Mouse (Mus musculus): ENCODE measurements around the gene Vwa8.

Vwa8 gene

DNA sequence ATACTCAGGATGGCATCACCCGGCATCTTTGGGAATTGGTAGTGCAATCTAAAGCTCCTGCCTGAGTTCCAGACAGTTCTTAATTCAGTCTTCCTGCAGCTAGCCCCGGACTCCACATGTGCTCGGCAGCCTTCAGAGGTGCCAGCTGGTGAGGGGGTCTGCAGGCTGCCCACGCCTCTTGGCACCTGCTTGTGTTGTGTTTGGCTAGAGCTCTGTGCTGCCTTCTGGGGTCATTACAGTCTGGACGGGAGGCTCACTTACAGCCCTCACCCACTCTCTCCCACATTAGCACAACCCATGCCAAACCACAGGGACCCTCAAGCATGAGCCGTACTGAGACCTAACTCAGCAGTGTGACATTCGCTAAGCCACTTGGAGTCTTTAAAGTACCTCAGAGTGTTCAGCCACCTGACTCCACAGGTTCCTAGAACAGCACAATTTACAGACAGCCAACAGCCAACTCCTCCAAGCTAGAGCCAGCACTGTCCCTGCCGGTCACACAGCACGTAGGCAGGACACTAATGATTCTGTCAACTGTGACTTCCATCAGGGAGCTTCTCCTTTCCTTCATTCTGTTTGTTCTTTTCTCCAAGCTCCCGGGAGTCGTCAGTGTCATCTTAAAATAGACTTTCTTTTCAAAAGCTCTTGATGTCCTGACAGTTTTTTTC is 336.3 kb downstream of the Vwa8 start:
- in situ Hi-C loops (cut with MboI; ENCODE audit: low pct_unique_long_range_greater_than_20kb in 1 of 2, low sequenced_read_pairs in 2 of 2, unreplicated experiment in 1 of 2) = no loop called here

DNA sequence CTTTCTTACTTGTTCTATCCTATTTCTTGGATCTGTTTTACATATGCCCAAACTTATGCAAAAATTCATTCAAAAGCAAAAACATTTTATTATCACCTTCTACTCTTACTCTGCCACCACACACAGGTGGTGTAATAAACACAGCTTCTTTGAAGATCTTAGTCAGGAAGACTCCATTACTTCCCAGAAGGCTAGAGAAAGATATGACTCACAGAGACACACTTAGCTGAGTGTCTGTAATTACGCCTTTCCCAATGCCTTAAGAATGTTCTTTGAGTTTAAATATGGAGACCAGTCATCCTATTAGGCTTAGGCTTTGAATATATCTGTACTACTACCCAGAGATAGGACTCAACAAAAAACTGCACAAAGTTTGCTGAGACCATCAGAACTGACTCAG is 338.1 kb downstream of the Vwa8 start:
- in situ Hi-C loops (cut with MboI; ENCODE audit: low pct_unique_long_range_greater_than_20kb in 1 of 2, low sequenced_read_pairs in 2 of 2, unreplicated experiment in 1 of 2) = no loop called here

DNA sequence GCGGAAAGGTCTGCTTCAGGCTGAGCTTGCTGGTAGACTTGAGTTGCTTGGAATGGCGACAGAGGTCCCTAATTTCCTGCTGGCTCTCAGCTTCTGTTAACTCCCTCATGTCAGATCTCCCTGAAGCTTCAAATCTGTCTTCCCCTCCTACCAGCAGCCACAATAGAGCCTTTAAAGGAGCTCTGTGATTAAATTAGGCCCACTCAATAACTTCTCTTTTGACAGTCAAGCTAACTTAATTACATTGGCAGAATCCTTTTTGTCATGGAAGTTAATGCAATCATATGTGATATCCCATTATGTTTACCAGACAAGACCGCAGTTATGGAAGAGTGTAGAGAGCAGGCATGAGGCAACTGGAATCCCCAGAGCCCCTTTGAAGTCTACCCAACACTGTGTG is 347.9 kb downstream of the Vwa8 start:
- in situ Hi-C loops (cut with MboI; ENCODE audit: low pct_unique_long_range_greater_than_20kb in 1 of 2, low sequenced_read_pairs in 2 of 2, unreplicated experiment in 1 of 2) = no loop called here

DNA sequence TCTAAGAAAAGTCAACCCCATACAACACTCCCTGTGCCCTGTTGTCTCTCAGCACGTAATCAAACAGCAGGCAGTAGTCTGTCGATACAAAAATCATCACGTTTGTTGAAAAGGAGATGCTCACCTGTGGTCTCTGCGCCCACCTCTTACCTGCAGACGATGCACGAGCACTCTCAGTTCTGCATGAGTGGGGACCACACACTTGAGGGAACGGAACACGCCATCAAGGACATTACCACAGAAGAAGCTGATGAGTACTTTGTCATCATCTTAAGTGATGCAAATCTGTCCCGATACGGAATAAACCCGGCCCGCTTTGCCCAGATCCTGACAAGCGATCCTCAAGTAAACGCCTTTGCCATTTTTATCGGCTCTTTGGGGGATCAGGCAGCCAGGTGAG is 349.2 kb downstream of the Vwa8 start:
- in situ Hi-C loops (cut with MboI; ENCODE audit: low pct_unique_long_range_greater_than_20kb in 1 of 2, low sequenced_read_pairs in 2 of 2, unreplicated experiment in 1 of 2) = no loop called here

DNA sequence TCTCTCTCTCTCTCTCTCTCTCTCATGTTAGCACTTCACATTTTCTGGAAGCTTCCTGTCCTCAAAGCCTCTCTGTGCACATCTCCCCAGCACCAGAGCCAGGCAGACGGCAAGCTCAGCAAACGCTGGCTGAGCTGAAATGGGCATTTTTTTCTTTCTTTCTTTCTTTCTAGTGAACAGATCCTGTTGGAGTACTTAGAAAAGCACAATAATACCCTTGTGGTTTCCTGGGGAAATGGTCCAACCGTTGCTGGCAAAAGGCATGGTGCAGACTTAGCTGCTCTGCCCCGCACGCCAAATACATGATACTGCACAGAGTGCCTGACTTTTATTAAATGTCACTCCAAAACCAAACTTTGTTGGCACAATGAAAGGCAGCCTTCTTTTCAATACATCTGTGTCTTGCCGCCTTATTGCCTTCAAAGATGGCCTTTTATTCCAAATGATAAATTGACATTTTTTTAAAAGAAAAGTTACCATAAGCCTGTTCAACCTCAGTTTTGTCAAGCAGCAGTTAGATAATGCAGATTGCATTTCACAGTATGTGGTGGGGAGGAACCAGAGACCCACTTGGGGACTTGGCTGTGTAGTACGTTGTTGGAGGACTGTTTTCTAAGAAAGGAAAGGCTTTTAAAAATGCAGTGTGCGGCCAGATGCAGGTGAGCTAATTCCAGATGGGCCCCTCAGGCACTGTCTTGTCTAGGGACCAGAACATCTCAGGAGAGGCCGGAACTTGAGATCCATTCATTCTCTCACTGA is 351.5 kb downstream of the Vwa8 start:
- in situ Hi-C loops (cut with MboI; ENCODE audit: low pct_unique_long_range_greater_than_20kb in 1 of 2, low sequenced_read_pairs in 2 of 2, unreplicated experiment in 1 of 2) = no loop called here

DNA sequence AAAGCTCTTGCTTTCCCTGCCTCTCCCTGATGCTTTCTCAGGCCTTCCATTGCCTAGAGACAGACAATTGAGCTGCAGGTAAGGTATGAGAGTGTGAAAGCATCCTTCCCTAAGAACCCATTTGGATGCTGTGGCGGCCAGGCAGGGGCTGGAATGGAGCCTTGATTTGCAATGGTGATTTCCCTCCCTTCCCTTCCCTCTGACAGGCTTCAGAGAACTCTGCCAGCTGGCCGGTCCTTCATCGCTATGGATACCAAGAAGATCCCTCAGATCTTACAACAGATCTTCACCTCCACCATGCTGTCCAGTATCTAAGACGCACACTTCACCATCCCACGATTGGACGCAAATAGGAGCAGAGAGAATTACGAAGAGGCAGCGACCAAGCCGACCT is 352.0 kb downstream of the Vwa8 start:
- in situ Hi-C loops (cut with MboI; ENCODE audit: low pct_unique_long_range_greater_than_20kb in 1 of 2, low sequenced_read_pairs in 2 of 2, unreplicated experiment in 1 of 2) = no loop called here

DNA sequence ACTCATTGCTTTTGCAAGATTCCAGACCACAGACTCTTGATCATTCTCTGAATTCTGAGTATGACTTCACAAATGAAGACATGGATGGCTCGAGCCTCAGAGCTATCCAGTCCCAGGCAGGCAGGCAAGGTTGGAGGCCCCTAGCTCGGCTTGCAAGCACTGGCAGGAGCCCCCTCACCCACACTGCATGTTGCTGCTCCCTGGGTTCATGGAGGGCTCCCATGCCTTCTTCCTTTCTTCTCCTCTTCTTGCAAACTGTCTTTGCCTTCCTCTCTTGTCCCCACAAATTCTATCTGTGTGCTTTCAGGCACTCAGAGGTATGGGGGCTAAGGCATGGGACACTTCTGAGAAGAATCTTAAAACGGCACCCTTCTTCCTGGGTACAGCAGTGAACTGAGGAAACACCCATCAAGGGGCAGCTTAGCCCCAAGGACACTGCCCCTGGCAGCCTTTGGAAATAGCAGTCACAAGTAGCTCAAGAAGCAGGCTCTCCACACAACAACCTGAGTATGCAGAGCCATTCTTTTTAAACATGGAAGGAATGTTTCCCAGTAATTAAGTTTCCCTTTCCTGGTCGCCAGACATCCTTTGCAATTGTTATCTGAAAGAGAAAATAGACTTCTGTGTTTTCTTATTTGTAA is 354.0 kb downstream of the Vwa8 start:
- in situ Hi-C loops (cut with MboI; ENCODE audit: low pct_unique_long_range_greater_than_20kb in 1 of 2, low sequenced_read_pairs in 2 of 2, unreplicated experiment in 1 of 2) = no loop called here

DNA sequence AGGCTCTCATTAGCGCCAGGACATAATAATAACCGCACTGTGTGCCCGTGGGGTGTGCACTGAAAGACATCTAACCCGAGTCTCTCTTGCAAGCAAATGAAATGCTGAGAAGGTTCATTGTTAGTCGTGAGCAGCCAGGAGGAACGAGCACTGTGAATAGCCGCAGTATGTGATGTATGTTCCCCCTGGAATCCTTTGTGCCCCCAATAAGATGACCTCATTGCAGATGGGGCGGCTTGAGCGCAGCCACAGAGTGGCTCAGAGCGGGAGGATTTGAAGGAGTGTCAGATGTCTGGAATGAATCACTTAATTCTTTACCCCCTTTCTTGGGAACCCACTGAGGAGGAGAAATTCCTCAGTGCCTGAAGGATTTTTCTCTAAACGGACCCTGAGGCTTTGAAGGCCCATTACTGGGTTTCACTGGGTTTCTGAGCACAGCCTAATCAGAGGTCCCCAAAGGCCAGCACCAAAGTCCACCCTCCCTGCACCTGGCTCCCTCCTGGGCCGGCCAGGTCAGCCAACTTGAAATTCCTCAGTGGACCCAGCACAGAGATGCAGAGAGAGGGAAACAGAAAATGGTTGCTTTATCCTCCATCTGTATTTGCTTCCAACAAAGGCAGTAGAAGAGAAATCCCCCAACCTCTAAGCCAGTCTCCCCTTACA is 354.8 kb downstream of the Vwa8 start:
- in situ Hi-C loops (cut with MboI; ENCODE audit: low pct_unique_long_range_greater_than_20kb in 1 of 2, low sequenced_read_pairs in 2 of 2, unreplicated experiment in 1 of 2) = no loop called here

DNA sequence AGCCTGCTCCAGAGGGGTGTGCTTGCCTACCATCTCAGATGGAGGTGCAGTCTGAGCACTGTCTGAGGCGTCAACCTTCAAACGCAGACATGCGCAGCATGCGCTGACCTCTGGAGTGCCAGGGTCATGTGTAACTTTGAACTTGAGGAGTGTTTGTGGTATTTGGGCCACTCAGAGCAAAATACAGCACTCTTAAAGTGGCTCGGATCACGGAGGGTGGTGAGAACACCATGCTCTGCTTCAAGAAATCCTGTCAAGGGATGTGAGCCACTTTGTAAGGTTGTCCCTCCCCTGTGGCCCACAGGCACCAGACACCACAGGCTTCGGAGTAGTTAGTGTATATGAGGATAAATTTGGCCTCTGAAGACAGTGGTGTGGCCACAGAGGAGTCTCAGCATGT is 356.0 kb downstream of the Vwa8 start:
- in situ Hi-C loops (cut with MboI; ENCODE audit: low pct_unique_long_range_greater_than_20kb in 1 of 2, low sequenced_read_pairs in 2 of 2, unreplicated experiment in 1 of 2) = no loop called here

DNA sequence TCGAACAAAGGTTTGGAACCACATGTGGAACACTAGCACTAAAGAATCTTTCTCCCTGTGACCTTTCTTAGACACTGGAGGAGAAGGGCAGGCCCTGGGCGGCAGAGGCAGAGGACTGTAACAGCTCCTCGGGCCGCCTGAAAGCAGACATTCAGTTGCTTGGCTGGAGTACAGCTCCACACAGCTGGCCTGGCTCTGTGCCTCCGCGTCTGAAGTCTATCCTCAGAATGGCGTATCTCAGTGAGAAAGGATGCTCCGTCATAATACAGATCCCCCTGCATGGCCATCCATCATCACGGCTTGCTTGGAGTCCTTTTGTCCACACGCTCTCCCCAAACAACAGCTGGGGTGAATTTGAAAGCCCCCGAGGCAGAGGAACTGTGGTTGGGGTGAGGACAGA is 357.4 kb downstream of the Vwa8 start:
- in situ Hi-C loops (cut with MboI; ENCODE audit: low pct_unique_long_range_greater_than_20kb in 1 of 2, low sequenced_read_pairs in 2 of 2, unreplicated experiment in 1 of 2) = no loop called here

DNA sequence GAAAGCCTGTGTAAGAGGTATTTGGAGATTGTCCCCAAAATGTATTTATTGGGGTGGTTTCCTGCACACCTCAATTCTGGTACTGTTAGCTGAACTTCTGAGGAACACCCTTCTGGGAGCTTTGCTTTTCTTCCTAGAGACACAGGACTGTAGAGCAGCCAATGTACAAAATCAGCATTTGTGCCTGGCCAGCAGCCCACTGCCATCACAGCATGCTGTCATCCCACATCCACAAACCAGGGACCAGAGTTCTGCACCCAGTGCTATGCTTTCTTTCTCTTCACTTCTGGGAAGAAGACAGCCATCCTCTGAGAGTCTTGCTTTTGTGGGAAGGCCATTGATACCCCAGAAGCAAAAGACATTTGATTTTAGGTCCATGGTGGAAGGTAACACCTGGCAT is 359.6 kb downstream of the Vwa8 start:
- in situ Hi-C loops (cut with MboI; ENCODE audit: low pct_unique_long_range_greater_than_20kb in 1 of 2, low sequenced_read_pairs in 2 of 2, unreplicated experiment in 1 of 2) = no loop called here

DNA sequence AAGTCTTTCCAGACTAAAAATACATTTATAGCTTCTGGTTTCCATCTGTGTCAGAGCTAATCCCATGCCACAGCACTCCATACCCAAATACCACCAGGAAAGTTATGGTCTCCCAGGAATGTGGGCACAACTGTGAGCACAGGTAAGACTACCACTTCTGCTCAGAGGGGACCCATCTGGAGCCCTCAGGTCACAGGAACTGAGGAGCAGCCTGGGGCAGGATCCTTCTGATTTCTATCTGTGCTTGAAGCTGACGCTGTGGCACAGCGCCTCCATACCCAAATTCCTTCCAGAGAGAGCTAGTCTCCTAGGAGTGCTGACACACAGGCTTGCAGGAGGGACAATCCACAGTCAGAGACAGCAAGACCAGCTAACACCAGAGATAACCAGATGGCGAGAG is 361.0 kb downstream of the Vwa8 start:
- in situ Hi-C loops (cut with MboI; ENCODE audit: low pct_unique_long_range_greater_than_20kb in 1 of 2, low sequenced_read_pairs in 2 of 2, unreplicated experiment in 1 of 2) = no loop called here

DNA sequence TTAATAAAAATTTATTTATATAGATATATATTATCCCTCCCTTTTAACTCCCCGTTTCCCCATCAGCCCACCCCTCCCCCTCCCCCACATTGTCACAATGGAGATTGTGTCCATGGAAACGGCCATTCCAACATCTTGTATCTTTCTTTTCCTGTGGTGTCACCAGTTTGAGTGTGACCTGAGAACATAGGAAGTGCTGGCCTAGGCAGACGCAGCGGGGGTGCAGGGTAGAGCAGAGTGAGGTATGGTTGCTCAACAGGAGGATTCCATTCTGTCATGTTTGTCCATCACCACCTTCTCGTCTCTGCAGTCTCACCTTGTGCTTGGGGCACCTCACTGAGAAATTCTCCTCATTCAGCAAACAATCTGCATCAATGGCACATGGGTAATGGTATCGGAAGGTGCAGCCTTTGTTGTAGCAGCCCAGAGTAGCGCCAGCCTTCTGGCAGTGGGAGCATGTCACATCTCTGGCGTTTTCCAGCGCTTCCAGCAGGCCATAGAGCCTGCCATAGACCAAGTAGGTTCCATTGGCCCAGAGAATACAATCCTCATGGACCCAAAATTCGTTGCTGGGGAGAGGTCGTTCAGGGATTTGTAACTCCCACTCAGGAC is 363.6 kb downstream of the Vwa8 start:
- in situ Hi-C loops (cut with MboI; ENCODE audit: low pct_unique_long_range_greater_than_20kb in 1 of 2, low sequenced_read_pairs in 2 of 2, unreplicated experiment in 1 of 2) = no loop called here

DNA sequence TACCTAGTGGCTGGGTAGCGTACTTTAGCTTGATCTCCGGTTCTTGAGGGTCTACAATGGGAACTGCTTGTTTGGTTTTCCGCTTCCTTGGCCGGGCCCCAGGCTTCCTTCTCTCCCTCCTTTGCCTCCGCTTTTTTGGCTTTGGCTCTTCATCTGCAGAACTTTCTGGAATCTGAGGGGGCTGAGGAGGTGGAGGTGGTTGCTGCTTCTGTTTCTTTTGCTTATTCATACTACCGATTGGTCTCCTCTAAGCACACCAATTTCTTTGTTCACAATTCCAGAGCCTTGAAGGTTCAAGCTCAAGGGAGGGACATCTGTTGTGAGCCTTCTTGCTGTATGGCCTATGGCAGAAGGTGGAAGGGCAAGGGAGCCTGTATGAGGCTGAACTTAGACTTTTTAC is 365.3 kb downstream of the Vwa8 start:
- in situ Hi-C loops (cut with MboI; ENCODE audit: low pct_unique_long_range_greater_than_20kb in 1 of 2, low sequenced_read_pairs in 2 of 2, unreplicated experiment in 1 of 2) = no loop called here

DNA sequence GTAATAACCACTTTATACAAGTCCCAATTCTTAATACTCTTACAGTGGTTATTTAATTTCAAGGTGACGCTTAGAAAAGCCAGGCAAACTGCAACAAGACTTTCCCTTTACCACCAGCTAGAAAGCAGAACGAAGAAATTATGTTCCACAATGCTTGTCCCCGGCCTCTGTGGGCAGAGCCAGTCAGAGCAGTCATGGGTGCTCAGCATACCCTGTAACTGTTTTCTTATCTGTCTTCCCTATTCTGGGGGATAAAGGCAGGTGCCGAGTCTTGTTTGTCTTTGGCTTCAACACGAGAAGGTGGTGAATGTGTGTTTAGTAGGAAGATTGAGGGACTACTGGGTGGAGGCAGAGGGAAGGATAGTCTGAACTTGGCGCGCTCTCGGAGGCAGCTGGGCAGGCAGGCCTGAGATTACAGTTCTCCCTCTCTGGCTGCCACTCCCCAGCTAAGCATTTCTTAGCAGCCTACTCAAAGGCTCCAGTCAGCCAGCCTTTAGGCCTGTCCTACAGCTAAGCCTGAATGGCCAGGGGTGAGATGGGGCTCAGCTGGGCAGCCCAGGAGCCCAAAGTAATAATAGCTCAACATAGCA is 365.9 kb downstream of the Vwa8 start:
- in situ Hi-C loops (cut with MboI; ENCODE audit: low pct_unique_long_range_greater_than_20kb in 1 of 2, low sequenced_read_pairs in 2 of 2, unreplicated experiment in 1 of 2) = no loop called here

DNA sequence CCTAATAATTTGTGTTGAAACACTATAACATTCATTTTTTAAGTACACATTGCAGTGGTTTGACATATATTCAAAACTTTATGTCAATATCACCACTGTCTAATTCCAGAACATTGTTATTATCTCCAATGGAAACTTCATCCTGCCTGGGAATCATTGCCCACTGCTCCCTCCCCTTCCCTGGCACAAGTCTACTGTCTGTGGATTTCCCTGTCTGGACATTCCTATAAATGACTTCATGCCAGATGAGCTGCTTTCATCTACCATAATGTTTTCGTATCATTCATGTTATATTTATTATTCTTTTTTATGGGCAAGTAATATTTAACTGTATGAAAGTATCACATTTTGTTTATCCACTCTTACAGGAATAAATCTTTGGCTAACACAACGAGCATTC is 367.5 kb downstream of the Vwa8 start:
- in situ Hi-C loops (cut with MboI; ENCODE audit: low pct_unique_long_range_greater_than_20kb in 1 of 2, low sequenced_read_pairs in 2 of 2, unreplicated experiment in 1 of 2) = no loop called here

DNA sequence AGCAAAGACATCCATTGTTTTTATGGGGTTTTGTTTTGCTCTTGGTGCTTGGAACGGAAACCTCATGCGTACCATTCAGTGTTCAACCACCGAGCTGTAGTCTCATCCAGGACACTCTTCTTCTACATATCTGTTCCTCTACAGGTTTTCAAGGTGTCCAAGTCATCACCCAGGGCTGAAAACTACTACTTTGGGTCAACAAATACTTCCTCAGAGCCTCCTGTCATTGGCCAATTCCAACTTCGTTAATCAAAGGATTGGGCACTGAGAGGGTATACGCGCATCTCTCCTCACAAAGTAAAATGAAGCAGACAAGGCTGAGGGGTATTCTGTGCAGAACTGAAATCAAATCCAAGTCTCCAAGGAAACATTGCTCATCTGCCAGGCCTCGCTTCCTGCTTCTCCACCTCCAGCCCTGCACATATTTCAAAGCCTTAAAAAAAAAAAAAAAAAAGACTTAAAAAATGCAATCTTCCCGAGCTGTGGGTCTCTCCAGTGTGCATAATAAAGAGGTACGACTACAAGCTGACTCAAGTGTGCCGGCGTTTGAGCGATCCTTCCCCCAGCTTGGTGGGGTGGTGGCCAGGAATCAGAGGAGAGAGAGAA is 374.7 kb downstream of the Vwa8 start:
- in situ Hi-C loops (cut with MboI; ENCODE audit: low pct_unique_long_range_greater_than_20kb in 1 of 2, low sequenced_read_pairs in 2 of 2, unreplicated experiment in 1 of 2) = no loop called here

DNA sequence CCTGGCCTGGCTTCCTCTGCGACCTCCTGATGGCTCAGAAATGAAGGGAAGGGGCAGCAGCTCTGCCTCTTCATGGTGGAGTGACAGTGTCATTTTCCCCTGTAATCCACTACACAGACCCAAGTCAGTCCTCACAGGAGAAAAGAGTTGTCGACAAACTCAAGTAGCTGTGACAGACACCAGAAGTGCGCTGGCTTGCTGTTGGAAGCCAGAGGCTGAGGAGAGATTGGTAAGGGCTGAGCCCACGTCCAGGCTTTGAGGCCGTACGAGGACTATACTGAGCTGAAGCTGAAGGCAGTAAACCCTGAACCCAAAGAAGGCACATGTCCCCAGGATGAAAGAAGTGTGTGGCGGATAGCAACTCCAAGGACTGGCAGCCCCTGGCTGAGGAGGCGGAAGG is 376.6 kb downstream of the Vwa8 start:
- in situ Hi-C loops (cut with MboI; ENCODE audit: low pct_unique_long_range_greater_than_20kb in 1 of 2, low sequenced_read_pairs in 2 of 2, unreplicated experiment in 1 of 2) = no loop called here

Data from mouse embryonic stem cell (cell line).